Mouse (Mus musculus): ENCODE measurements around the gene Cacna2d3. TPM values are rescaled to one million over a fixed set of nuclear protein-coding genes. Genes with fewer than 3 reads are reported as not detected.

Cacna2d3 gene
- polyA plus RNA-seq, 1 experiment from 2014 or later, result 16.2 TPM

DNA sequence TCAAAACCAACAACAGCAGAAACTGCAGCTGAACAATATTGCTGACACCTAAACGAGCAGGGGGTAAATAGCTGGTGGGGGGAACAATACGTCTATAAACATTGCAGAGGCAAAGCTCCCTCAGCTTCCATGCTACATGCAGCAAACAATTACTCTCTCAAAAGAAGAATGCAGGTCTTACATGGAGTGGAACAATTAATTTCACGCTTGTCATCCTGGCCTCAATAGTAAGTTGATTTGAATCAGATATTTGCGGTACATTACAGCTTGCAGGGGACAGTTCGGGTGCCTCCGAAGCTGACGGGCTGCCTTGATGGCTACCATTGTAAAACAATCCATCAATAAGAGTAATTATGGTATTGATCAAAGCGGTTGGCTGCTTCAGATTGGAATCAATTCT is 122.2 kb downstream of the Cacna2d3 start:
- Histone ChIP-seq H3K4me3 (ENCODE audit: low read depth, low read length) (no peak overlapping the region), H3K27ac (ENCODE audit: low read depth, low read length) (no peak overlapping the region), H3K36me3 (ENCODE audit: control insufficient read depth, insufficient read depth, low read length) (no peaks in the 10 kb centered on the region), H3K4me1 (ENCODE audit: control insufficient read depth, insufficient read depth, low read length) (peaks cover 2% of the 10 kb centered on the region; the same call in 1 of the 2 replicates), H3K9ac (ENCODE audit: low read length) (no peak overlapping the region), H3K4me2 (no peak overlapping the region), H3K27me3 (ENCODE audit: control insufficient read depth, insufficient read depth, low read length) (0 out of 2 replicates have a peak, but pooled peaks cover 2% of the 10 kb centered on the region), H3K9me3 (ENCODE audit: control insufficient read depth, low read length) (no peaks in the 10 kb centered on the region)
- DNase-seq (ENCODE audit: low spot score, missing footprints) (no peak), ATAC-seq (ENCODE audit: low FRiP score) (no peak)
- WGBS, result 47% methylated on average over 8 of the region's 8 CpGs

GRCm38 (mm10) chr14:29592896-29593295 is 128.8 kb downstream of the Cacna2d3 start:
- Histone ChIP-seq H3K4me3 (ENCODE audit: low read depth, low read length) (no peak overlapping the region), H3K9me3 (ENCODE audit: control insufficient read depth, low read length) (no peaks in the 10 kb centered on the region), H3K27me3 (ENCODE audit: control insufficient read depth, insufficient read depth, low read length) (no peaks in the 10 kb centered on the region), H3K4me1 (ENCODE audit: control insufficient read depth, insufficient read depth, low read length) (no peaks in the 10 kb centered on the region), H3K9ac (ENCODE audit: low read length) (no peak overlapping the region), H3K27ac (ENCODE audit: low read depth, low read length) (no peak overlapping the region), H3K4me2 (no peak overlapping the region), H3K36me3 (ENCODE audit: control insufficient read depth, insufficient read depth, low read length) (no peaks in the 10 kb centered on the region)
- DNase-seq (ENCODE audit: low spot score, missing footprints), result no peak
- 88% methylated on average over 4 of the region's 4 CpGs for WGBS
- ATAC-seq (ENCODE audit: low FRiP score), result no peak

- no peaks in the 10 kb centered on the region for H3K36me3 ChIP-seq (ENCODE audit: control insufficient read depth, insufficient read depth, low read length)
- WGBS, result 93% methylated on average over 9 of the region's 9 CpGs
- no peak overlapping the region for H3K27ac ChIP-seq (ENCODE audit: low read depth, low read length)
- ATAC-seq (ENCODE audit: low FRiP score) (no peak), DNase-seq (ENCODE audit: low spot score, missing footprints) (no peak)
- H3K9me3 ChIP-seq (ENCODE audit: control insufficient read depth, low read length), result no peaks in the 10 kb centered on the region
- no peaks in the 10 kb centered on the region for H3K4me1 ChIP-seq (ENCODE audit: control insufficient read depth, insufficient read depth, low read length)
- H3K27me3 ChIP-seq (ENCODE audit: control insufficient read depth, insufficient read depth, low read length), result no peaks in the 10 kb centered on the region
- H3K9ac ChIP-seq (ENCODE audit: low read length), result no peak overlapping the region
- H3K4me2 ChIP-seq, result no peak overlapping the region
- H3K4me3 ChIP-seq (ENCODE audit: low read depth, low read length), result no peak overlapping the region
Observed at GRCm38 (mm10) chr14:29589628-29590027, 132.0 kb downstream of the Cacna2d3 start.

- Histone ChIP-seq H3K9ac (ENCODE audit: low read length) (no peak overlapping the region), H3K4me2 (no peak overlapping the region), H3K4me3 (ENCODE audit: low read depth, low read length) (no peak overlapping the region), H3K27ac (ENCODE audit: low read depth, low read length) (no peak overlapping the region), H3K27me3 (ENCODE audit: control insufficient read depth, insufficient read depth, low read length) (no peaks in the 10 kb centered on the region), H3K4me1 (ENCODE audit: control insufficient read depth, insufficient read depth, low read length) (no peaks in the 10 kb centered on the region), H3K36me3 (ENCODE audit: control insufficient read depth, insufficient read depth, low read length) (no peaks in the 10 kb centered on the region), H3K9me3 (ENCODE audit: control insufficient read depth, low read length) (no peaks in the 10 kb centered on the region)
- DNase-seq (ENCODE audit: low spot score, missing footprints) (no peak), ATAC-seq (ENCODE audit: low FRiP score) (no peak)
- 82% methylated on average over 2 of the region's 2 CpGs for WGBS
Observed at GRCm38 (mm10) chr14:29581961-29582360, 139.7 kb downstream of the Cacna2d3 start.

GRCm38 (mm10) chr14:29577786-29578185 is 143.9 kb downstream of the Cacna2d3 start:
- 76% methylated on average over 1 of the region's 1 CpGs for WGBS
- DNase-seq (ENCODE audit: low spot score, missing footprints), result no peak

DNA sequence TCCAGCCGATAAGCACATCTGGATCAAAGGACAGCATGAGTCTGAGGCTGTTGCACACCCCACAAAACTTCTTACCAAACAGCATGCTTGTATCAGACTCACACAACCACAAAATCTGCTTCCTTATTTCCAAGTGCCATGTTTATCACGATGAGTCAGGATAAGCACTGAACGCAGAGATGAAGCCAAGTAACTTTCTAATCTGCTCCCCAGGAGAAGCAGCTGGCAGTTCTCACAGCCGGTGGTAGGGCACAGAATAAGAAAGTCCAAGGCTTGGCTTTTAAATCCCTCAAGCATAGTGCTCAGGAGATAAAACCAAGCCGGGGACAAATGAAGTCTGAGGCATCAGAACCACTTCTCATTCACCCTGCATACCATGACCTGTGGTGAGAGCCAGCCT is 146.1 kb downstream of the Cacna2d3 start:
- Histone ChIP-seq H3K4me3 (ENCODE audit: low read depth, low read length) (no peak overlapping the region), H3K27me3 (ENCODE audit: control insufficient read depth, insufficient read depth, low read length) (no peaks in the 10 kb centered on the region), H3K4me2 (no peak overlapping the region), H3K27ac (ENCODE audit: low read depth, low read length) (no peak overlapping the region), H3K4me1 (ENCODE audit: control insufficient read depth, insufficient read depth, low read length) (no peaks in the 10 kb centered on the region), H3K36me3 (ENCODE audit: control insufficient read depth, insufficient read depth, low read length) (no peaks in the 10 kb centered on the region), H3K9ac (ENCODE audit: low read length) (no peak overlapping the region), H3K9me3 (ENCODE audit: control insufficient read depth, low read length) (no peaks in the 10 kb centered on the region)
- ATAC-seq (ENCODE audit: low FRiP score) (no peak), DNase-seq (ENCODE audit: low spot score, missing footprints) (no peak)
- WGBS, result 61% methylated on average over 5 of the region's 5 CpGs

More at GRCm38 (mm10) chr14:29577786-29578185, 143.9 kb downstream of the Cacna2d3 start:
- Histone ChIP-seq H3K27me3 (ENCODE audit: control insufficient read depth, insufficient read depth, low read length) (no peaks in the 10 kb centered on the region), H3K4me2 (no peak overlapping the region), H3K9ac (ENCODE audit: low read length) (no peak overlapping the region), H3K4me1 (ENCODE audit: control insufficient read depth, insufficient read depth, low read length) (no peaks in the 10 kb centered on the region), H3K36me3 (ENCODE audit: control insufficient read depth, insufficient read depth, low read length) (no peaks in the 10 kb centered on the region), H3K9me3 (ENCODE audit: control insufficient read depth, low read length) (no peaks in the 10 kb centered on the region), H3K27ac (ENCODE audit: low read depth, low read length) (no peak overlapping the region), H3K4me3 (ENCODE audit: low read depth, low read length) (no peak overlapping the region)
- ATAC-seq (ENCODE audit: low FRiP score), result no peak

- H3K36me3 ChIP-seq (ENCODE audit: control insufficient read depth, insufficient read depth, low read length), result no peaks in the 10 kb centered on the region
- DNase-seq (ENCODE audit: low spot score, missing footprints) (peak; percentile 61), ATAC-seq (ENCODE audit: low FRiP score) (no peak)
- H3K4me3 ChIP-seq (ENCODE audit: low read depth, low read length), result no peak overlapping the region
- H3K9me3 ChIP-seq (ENCODE audit: control insufficient read depth, low read length), result no peaks in the 10 kb centered on the region
- peaks cover 11% of the 10 kb centered on the region for H3K4me1 ChIP-seq (ENCODE audit: control insufficient read depth, insufficient read depth, low read length)
- H3K9ac ChIP-seq (ENCODE audit: low read length), result no peak overlapping the region
- no peaks in the 10 kb centered on the region for H3K27me3 ChIP-seq (ENCODE audit: control insufficient read depth, insufficient read depth, low read length)
- WGBS, result 73% methylated on average over 6 of the region's 6 CpGs
- no peak overlapping the region for H3K4me2 ChIP-seq
- no peak overlapping the region for H3K27ac ChIP-seq (ENCODE audit: low read depth, low read length)
Observed at GRCm38 (mm10) chr14:29562704-29563103, 159.0 kb downstream of the Cacna2d3 start.

- H3K4me1 ChIP-seq (ENCODE audit: control insufficient read depth, insufficient read depth, low read length), result peaks cover under 1% of the 10 kb centered on the region; the same call in 1 of the 2 replicates
- no peak for ATAC-seq (ENCODE audit: low FRiP score)
- no peak overlapping the region for H3K9ac ChIP-seq (ENCODE audit: low read length)
- H3K27ac ChIP-seq (ENCODE audit: low read depth, low read length), result no peak overlapping the region
- WGBS, result 79% methylated on average over 11 of the region's 11 CpGs
- no peak overlapping the region for H3K4me2 ChIP-seq
- no peaks in the 10 kb centered on the region for H3K9me3 ChIP-seq (ENCODE audit: control insufficient read depth, low read length)
- no peak overlapping the region for H3K4me3 ChIP-seq (ENCODE audit: low read depth, low read length)
- no peaks in the 10 kb centered on the region for H3K27me3 ChIP-seq (ENCODE audit: control insufficient read depth, insufficient read depth, low read length)
- no peaks in the 10 kb centered on the region for H3K36me3 ChIP-seq (ENCODE audit: control insufficient read depth, insufficient read depth, low read length)
- DNase-seq (ENCODE audit: low spot score, missing footprints), result peak; percentile 79
Observed at GRCm38 (mm10) chr14:29561122-29561834, 160.4 kb downstream of the Cacna2d3 start.

DNA sequence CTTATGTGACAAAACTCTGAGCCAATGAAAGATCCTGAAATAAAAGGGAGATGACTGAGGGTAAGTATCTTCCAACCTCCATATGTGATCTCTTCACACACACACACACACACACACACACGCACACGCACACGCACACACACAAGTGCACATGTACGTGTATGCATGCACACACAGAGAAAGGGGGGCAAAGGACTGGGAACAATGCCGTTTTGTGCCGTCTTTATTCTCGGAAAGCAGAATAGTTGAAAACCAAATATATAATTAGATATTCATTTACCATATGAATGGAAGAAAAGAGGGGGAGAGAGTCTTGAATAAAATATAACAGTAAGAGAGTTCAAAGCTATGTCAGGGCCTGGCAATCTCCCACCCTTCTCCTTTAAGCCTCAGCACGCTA is 163.2 kb downstream of the Cacna2d3 start:
- ATAC-seq (ENCODE audit: low FRiP score) (no peak), DNase-seq (ENCODE audit: low spot score, missing footprints) (peak; percentile 54)
- Histone ChIP-seq H3K4me1 (ENCODE audit: control insufficient read depth, insufficient read depth, low read length) (no peaks in the 10 kb centered on the region), H3K36me3 (ENCODE audit: control insufficient read depth, insufficient read depth, low read length) (no peaks in the 10 kb centered on the region), H3K27ac (ENCODE audit: low read depth, low read length) (no peak overlapping the region), H3K4me2 (no peak overlapping the region), H3K4me3 (ENCODE audit: low read depth, low read length) (no peak overlapping the region), H3K9me3 (ENCODE audit: control insufficient read depth, low read length) (no peaks in the 10 kb centered on the region), H3K9ac (ENCODE audit: low read length) (no peak overlapping the region), H3K27me3 (ENCODE audit: control insufficient read depth, insufficient read depth, low read length) (no peaks in the 10 kb centered on the region)
- 90% methylated on average over 8 of the region's 8 CpGs for WGBS
